Mouse (Mus musculus) forebrain, embryonic 11.5 days (tissue): ENCODE measurements around the gene Sirt3. TPM values are rescaled to one million over a fixed set of nuclear protein-coding genes. Genes with fewer than 3 reads are reported as not detected.

Experiments used
- ATAC-seq: fragments of 200-750 bp; cut with Nextera tagmentation; replicated peaks from 2 replicates; pipeline ENCODE4 v1.8.0; 2017; ENCODE audit warnings: moderate TSS enrichment; ENCODE audit not compliant: low FRiP score
- DNase-seq: peaks from one replicate; pipeline ENCODE4 v3.0.0-alpha.2; 2017; ENCODE audit warnings: low spot score
- H3K27ac ChIP-seq: fragments of 300-500 bp; sonication (generic); 2 replicates; pipeline ENCODE4 v1.5.1; 2014; ENCODE audit warnings: low read depth, low read length
- H3K27me3 ChIP-seq: fragments of 300-500 bp; sonication (generic); 2 replicates; pipeline ENCODE4 v1.6.1; 2014; ENCODE audit warnings: mild to moderate bottlenecking, low read length, mixed read lengths; ENCODE audit not compliant: control insufficient read depth, insufficient read depth
- H3K36me3 ChIP-seq: fragments of 300-500 bp; sonication (generic); 2 replicates; pipeline ENCODE4 v1.6.1; 2014; ENCODE audit warnings: mild to moderate bottlenecking, low read length, moderate library complexity, mixed read lengths; ENCODE audit not compliant: control insufficient read depth, insufficient read depth
- H3K4me1 ChIP-seq: fragments of 300-500 bp; sonication (generic); replicated peaks from 2 replicates; pipeline ENCODE4 v1.6.1; 2014; ENCODE audit warnings: low read length, mixed read lengths; ENCODE audit not compliant: control insufficient read depth, insufficient read depth
- H3K4me2 ChIP-seq: fragments of 300-500 bp; sonication (generic); 2 replicates; pipeline ENCODE4 v1.6.1; 2014; ENCODE audit warnings: low read depth, mild to moderate bottlenecking, low read length, moderate library complexity, mixed read lengths; ENCODE audit not compliant: severe bottlenecking
- H3K4me3 ChIP-seq: fragments of 300-500 bp; sonication (generic); 2 replicates; pipeline ENCODE4 v1.5.1; 2014; ENCODE audit warnings: low read depth, low read length
- H3K9ac ChIP-seq: fragments of 300-500 bp; sonication (generic); 2 replicates; pipeline ENCODE4 v1.6.1; 2014; ENCODE audit warnings: low read length
- H3K9me3 ChIP-seq: fragments of 300-500 bp; sonication (generic); 2 replicates; pipeline ENCODE4 v1.6.1; 2016; ENCODE audit warnings: low read length, mixed read lengths; ENCODE audit not compliant: control insufficient read depth
- WGBS: fragments of 180-500 bp; shearing (Covaris S2); extraction: QIAGEN DNeasy Blood & Tissue Kit; methylation state at CpG from one replicate; pipeline ENCODE4 v1.1.7; 2014; 5-methylcytosine and 5-hydroxymethylcytosine counted together
- polyA plus RNA-seq: library from polyadenylated mRNA; unstranded; fragments of >200 nt; fragmentation: Nextera tagmentation; extraction: Ambion mirVana; gene quantifications from 2 replicates; pipeline ENCODE4 v1.2.1, GENCODE M21; 2014

The Sirt3 gene
- polyA plus RNA-seq, 1 experiment from 2014 or later, result 25.2 TPM

DNA sequence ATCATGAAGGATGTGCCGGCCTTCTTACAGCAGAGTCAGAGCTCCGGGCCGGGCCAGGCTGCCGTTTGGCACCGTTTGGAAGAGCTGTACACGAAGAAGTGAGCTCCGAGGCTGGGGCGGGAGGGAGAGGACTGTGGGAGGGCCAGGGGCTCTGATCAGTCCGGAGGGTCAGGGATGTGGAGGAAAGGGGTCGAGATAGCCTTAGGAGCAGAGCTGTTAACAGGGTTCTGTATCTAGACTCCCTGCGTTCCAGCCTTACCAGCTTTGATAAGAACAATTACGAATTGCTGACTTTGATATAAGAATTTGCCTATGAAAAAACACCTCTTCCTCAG, 327 bp upstream of the Sirt3 start:
- Histone ChIP-seq H3K4me3 (peak overlapping the region; percentile 91), H3K4me2 (peak overlapping the region; percentile 82), H3K4me1 (peaks cover 3% of the 10 kb centered on the region; the same call in 1 of the 2 replicates), H3K36me3 (peaks cover 4% of the 10 kb centered on the region; the same call in 1 of the 2 replicates), H3K27ac (peak overlapping the region; percentile 20; the same call in 1 of the 2 replicates), H3K9me3 (no peaks in the 10 kb centered on the region), H3K27me3 (no peaks in the 10 kb centered on the region), H3K9ac (peak overlapping the region; percentile 81)
- DNase-seq, result no peak
- ATAC-seq, result no peak
- under 1% methylated on average over 12 of the region's 12 CpGs for WGBS

DNA sequence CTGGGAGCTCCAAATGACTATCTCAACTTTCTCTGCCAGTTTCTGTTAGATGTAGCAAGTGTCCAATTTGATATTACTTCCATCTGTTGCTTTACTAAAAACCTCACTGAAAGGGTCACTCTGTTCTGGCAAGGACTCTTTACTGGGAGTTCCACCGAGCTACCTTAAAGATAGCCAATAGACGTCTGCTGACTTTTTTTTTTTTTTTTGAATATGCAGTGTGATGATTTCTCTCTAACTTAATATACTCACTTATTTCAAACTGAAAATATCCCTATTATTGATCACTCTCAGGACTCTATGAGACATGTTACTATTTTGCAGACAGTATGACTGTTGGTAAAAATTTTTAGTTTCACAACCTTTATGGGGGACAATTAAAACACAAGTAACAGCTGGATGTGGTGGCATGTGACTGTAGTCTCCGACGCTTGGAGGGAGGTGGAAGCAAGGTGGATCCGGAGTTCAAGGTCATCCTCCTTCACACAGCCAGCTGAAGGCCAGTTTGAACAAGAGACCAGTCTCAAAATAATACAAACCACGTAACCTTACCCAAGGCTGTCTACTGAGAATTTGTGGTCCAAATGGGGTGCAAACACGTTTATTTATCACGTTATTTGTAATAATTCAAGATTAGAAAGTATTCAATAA, 1.1 kb downstream of the Sirt3 start:
- H3K27ac ChIP-seq, result no peak overlapping the region

DNA sequence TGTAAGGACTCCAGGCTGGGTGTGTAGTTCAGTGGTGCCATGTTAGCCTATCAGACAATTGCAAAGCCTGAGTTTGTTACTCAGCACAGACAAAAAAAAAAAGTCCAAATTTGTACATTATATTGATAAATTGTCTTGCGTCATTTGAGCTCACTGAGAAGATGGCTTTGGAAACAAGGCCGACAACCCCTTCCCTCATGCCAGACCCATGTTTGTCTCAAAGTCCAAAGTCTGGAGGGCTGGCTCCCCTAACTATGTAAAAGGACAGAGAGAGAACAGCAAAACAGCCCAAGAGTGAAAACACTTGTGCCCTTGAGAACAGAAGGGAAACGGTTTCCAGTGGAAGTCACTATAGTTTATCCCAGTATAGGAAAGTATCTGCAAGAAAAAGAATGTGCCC, 1.7 kb downstream of the Sirt3 start:
- WGBS, result 90% methylated on average over 3 of the region's 3 CpGs
- no peaks in the 10 kb centered on the region for H3K9me3 ChIP-seq
- H3K4me2 ChIP-seq, result no peak overlapping the region
- no peak overlapping the region for H3K4me3 ChIP-seq
- H3K36me3 ChIP-seq, result no peaks in the 10 kb centered on the region
- DNase-seq (no peak), ATAC-seq (no peak)
- no peak overlapping the region for H3K27ac ChIP-seq
- H3K27me3 ChIP-seq, result no peaks in the 10 kb centered on the region
- peaks cover 3% of the 10 kb centered on the region; the same call in 1 of the 2 replicates for H3K4me1 ChIP-seq
- H3K9ac ChIP-seq, result no peak overlapping the region

More for the DNA sequence above, 1.1 kb downstream of the Sirt3 start:
- DNase-seq (no peak), ATAC-seq (no peak)
- Histone ChIP-seq H3K36me3 (no peaks in the 10 kb centered on the region), H3K4me2 (peak overlapping the region; percentile 82), H3K9ac (peak overlapping the region; percentile 81), H3K4me1 (peaks cover 3% of the 10 kb centered on the region; the same call in 1 of the 2 replicates), H3K27me3 (no peaks in the 10 kb centered on the region), H3K4me3 (peak overlapping the region; percentile 91), H3K9me3 (no peaks in the 10 kb centered on the region)
- WGBS, result 35% methylated on average over 8 of the region's 8 CpGs

- no peak for DNase-seq
- no peak overlapping the region for H3K4me3 ChIP-seq
- H3K9ac ChIP-seq, result no peak overlapping the region
- no peak overlapping the region for H3K27ac ChIP-seq
- 89% methylated on average over 7 of the region's 7 CpGs for WGBS
- no peak for ATAC-seq
- H3K4me2 ChIP-seq, result no peak overlapping the region
- H3K27me3 ChIP-seq, result no peaks in the 10 kb centered on the region
- no peaks in the 10 kb centered on the region for H3K36me3 ChIP-seq
- no peaks in the 10 kb centered on the region for H3K9me3 ChIP-seq
- peaks cover 3% of the 10 kb centered on the region; the same call in 1 of the 2 replicates for H3K4me1 ChIP-seq
Observed at GRCm38 (mm10) chr7:140879355-140879754, 2.8 kb downstream of the Sirt3 start.

DNA sequence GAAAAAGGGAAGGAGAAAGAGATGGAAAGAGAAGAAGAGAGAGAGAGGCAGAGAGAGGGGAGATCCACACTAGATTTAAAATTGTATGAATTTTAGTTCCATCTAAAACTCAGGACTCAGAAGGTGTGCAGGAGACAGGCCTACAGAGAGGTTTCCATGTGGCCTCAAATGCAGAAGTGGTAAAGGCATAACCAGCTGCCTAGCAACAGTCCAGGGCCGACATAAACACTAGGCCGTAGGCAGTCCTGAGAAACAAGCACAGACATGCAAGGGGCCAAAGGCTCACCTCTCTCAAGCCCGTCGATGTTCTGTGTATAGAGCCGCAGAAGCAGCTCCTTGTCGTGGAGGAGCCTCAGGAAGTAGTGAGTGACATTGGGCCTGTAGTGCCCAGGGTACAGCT, 4.7 kb downstream of the Sirt3 start:
- Histone ChIP-seq H3K27ac (no peak overlapping the region), H3K27me3 (no peaks in the 10 kb centered on the region), H3K9ac (no peak overlapping the region), H3K36me3 (no peaks in the 10 kb centered on the region), H3K4me1 (no peaks in the 10 kb centered on the region), H3K9me3 (no peaks in the 10 kb centered on the region), H3K4me2 (no peak overlapping the region), H3K4me3 (no peak overlapping the region)
- DNase-seq, result no peak
- ATAC-seq, result no peak
- WGBS, result 90% methylated on average over 6 of the region's 6 CpGs

GRCm38 (mm10) chr7:140874224-140874623, 7.9 kb downstream of the Sirt3 start:
- Histone ChIP-seq H3K9ac (no peak overlapping the region), H3K4me2 (no peak overlapping the region), H3K27me3 (no peaks in the 10 kb centered on the region), H3K4me3 (no peak overlapping the region), H3K36me3 (no peaks in the 10 kb centered on the region), H3K27ac (no peak overlapping the region), H3K9me3 (no peaks in the 10 kb centered on the region), H3K4me1 (no peaks in the 10 kb centered on the region)
- WGBS, result 87% methylated on average over 4 of the region's 4 CpGs
- ATAC-seq (no peak), DNase-seq (no peak)

DNA sequence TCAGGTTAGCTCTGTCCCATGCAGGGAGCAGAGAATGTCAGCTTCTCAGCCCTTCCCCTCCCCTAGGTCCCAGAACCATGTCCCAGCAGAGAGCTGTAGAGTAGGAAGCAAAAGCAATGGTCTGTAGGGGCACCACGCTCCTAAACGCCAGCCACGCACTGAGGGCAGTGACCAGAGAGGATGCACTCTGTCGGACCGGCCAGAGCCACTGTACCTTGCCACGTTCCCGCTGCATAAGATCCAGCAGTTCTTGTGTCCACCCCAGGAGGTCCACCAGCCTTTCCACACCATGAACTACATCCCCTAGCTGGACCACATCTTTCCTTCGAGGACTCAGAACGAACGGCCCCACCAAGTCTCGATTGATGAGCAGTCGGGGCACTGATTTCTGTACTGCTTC, 17.3 kb downstream of the Sirt3 start:
- Histone ChIP-seq H3K4me2 (no peak overlapping the region), H3K4me3 (no peak overlapping the region), H3K36me3 (peaks cover 6% of the 10 kb centered on the region; the same call in 1 of the 2 replicates), H3K4me1 (no peaks in the 10 kb centered on the region), H3K27ac (no peak overlapping the region), H3K9ac (no peak overlapping the region), H3K27me3 (no peaks in the 10 kb centered on the region), H3K9me3 (no peaks in the 10 kb centered on the region)
- 89% methylated on average over 12 of the region's 12 CpGs for WGBS
- DNase-seq (no peak), ATAC-seq (no peak)

GRCm38 (mm10) chr7:140860728-140861127, 21.4 kb downstream of the Sirt3 start:
- 92% methylated on average over 5 of the region's 5 CpGs for WGBS
- Histone ChIP-seq H3K36me3 (peaks cover 6% of the 10 kb centered on the region), H3K27ac (no peak overlapping the region), H3K4me2 (no peak overlapping the region), H3K9me3 (no peaks in the 10 kb centered on the region), H3K4me1 (peaks cover 8% of the 10 kb centered on the region), H3K9ac (no peak overlapping the region), H3K27me3 (no peaks in the 10 kb centered on the region), H3K4me3 (no peak overlapping the region)
- DNase-seq, result peak; percentile 42
- ATAC-seq, result no peak

GRCm38 (mm10) chr7:140859997-140860396, 22.1 kb downstream of the Sirt3 start:
- H3K4me1 ChIP-seq, result peaks cover 15% of the 10 kb centered on the region
- H3K27me3 ChIP-seq, result no peaks in the 10 kb centered on the region
- no peak overlapping the region for H3K27ac ChIP-seq
- DNase-seq (no peak), ATAC-seq (no peak)
- no peak overlapping the region for H3K4me3 ChIP-seq
- whole genome bisulfite sequencing, result 87% methylated on average over 6 of the region's 6 CpGs
- H3K4me2 ChIP-seq, result no peak overlapping the region
- no peak overlapping the region for H3K9ac ChIP-seq
- peaks cover 6% of the 10 kb centered on the region for H3K36me3 ChIP-seq
- H3K9me3 ChIP-seq, result no peaks in the 10 kb centered on the region
